Mouse (Mus musculus) embryo, embryonic 10 days (tissue): Measurements from ENCODE around the gene Epb42.
A peak's percentile ranks its signal among the peaks of the same experiment; 100 is the strongest.
"Not testable (repeated sequence)": the region's sequence is repeated elsewhere in the genome, so short reads cannot be mapped to it uniquely, and the experiment has no call there.

ENCODE experiments used
- DNase-seq: peaks from one replicate; pipeline ENCODE4 v3.0.0-alpha.2; 2015; ENCODE audit warnings: low spot score

Gene Epb42

DNA sequence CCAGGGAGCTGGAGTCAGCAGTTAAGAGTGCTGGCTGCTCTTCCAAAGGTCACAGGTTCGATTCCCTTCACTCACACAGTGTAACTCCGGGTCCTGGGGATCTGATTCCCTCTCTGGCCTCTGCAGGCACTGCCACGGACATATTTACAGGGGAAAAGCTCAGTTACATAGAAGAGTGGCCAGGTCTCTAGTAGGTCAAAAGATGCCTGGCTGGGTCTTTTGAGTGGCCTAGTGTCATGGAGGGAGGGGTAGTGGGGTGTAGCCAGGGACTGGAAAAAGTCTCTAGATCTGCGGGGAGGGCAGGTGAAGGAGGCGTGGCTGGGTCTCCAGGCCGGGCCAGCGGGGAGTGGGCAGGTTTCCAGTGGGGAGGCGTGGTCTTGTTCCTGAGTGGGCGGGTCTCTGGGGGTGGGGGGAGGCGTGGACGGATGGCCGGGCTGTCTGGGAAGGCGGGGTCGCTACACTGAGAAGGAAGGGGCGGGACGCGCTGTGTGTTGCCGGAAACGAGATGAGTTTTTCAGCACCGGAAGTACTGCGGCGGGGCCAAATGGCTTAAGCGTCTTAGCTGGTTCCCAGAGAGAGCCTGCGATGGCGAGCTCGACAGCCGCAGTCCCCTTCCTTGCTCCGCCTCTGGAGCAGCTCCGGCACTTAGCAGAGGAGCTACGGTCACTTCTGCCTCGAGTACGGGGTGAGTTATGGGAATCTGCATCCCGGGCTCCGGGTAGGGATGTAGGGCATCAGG is 28.8 kb downstream of the Epb42 start, which contains the start of gene Ccndbp1:
Gene Ccndbp1, plus strand, starts transcription at position 479 of the 739 bp plus-strand sequence.
- DNase-seq = peak; percentile 96

DNA sequence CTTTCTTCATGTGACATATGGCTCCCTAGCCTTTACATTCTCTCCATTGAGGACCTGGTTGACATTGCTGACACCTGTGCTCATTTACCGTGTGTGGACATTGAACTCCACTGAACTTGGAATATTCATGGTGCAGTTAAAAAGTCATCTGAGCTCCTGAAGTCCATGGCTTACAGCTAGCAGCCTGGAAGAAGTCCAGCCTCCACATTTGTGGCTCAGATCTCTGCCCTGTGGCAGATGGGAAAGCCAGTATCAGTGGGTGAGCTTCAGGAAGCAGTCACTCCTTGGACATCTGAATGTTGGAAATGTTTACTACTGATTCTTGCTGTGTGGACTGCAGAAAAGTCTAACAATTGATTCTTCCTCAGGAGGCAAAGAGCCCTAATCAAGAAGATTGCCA is 29.9 kb downstream of the Epb42 start:
- DNase-seq = no peak

DNA sequence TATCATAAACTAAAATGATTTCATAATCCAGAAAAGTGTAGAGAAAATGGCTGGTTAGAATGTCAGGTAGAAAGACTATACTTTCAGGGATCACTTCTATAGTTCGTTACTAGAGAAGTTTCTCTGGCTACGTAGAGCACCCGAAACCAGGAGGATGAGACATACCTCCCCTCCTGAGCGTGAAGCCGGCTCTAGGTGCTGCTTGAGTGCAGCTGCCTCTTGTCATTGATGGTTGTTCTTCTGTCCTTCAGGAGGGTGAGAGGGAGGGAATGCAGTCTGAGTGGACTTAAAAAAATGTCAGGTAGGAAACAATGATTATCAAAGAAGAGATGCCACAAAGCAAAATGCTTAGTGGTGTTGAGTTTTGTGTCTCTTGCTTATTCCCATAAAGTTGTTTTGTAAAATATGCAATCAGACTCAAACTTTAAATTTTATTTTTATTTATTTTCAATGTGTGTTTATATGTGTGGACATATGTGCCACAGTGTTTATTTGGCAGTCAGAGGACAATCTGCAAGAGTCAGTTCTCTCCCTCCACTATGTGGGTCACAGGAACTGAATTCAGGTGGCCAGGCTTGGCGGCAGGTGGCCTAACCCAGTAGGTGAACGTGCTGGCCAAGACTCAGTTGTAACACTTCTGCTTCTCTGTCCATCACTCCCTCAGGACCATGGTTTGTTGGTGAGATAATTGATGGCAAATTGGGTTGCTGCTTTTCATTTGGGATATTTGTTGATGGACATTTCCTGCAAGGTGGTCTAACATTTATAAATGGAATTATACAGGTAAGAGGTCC is 32.7 kb downstream of the Epb42 start:
- no peak for DNase-seq

DNA sequence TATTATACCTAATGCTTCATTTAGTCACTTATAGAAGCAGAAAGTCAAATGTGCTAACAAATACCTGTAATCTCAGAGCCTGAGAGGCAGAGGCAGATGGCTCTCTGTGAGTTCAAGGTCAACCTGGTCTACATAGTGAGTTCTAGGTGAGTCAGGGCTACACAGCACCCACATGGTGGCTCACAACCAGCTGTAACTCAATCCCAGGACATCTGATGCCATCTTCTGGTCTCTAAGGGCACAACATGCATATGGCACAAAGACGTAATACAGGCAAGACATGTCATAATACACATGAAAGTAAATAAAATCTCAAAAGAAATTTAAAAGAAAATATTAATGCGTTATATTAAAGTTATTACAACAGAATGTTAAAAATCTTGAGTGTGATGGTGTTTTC is 33.3 kb downstream of the Epb42 start:
- peak; percentile 7 for DNase-seq

DNA sequence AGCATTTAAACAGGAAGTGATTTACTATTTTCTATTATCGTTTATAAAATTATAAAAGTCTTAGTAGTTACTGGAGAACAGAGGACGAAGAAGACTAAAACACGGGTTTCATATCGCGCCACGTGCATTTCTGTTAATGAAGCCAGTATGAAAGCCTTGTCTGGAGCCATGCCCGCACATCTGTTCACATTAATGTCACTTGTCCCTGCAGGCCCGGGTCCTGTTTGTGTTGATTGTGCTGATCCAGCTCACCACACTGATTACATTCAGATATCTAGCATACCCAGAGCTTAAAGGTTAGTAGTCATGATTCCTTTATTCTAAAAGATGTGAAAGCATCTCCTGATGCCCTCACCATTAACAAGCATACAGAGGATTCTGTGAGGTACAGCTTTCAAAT is 38.0 kb downstream of the Epb42 start:
- DNase-seq = no peak

DNA sequence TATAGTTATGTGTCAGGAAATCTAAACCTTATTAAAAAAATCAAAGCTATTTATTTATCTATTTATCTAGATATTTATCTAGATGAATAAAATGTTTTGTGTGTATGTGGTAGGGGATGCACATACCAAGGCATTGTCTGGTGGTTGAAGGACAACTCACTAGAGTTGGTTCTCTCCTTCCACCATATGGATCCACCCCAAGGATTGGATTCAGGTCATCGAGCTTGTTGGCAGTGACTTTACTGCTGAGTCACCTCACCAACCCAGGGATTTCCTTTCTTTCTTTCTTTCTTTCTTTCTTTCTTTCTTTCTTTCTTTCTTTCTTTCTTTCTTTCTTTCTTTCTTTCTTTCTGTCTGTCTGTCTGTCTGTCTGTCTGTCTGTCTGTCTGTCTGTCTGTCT is 40.3 kb downstream of the Epb42 start:
- DNase-seq = not testable (repeated sequence)

DNA sequence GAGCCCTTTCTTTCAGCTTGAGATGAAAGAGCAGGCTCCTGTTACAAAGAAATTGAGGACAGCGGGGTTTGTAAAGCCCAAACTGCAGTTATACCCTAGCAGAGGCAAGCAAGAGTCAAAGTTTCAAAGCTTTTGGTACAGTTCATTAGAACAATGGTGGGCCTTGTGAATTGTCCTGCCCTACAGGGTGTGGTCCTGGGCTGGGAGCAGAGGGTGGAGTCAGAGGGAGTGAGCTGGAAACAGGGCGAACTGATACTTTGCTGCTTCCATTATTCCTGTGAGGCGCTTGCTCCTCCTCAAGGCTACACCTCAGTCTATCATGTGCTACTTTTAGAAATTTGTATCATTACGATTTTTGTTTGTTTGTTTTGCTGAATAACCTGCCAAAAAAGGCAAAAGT is 45.7 kb downstream of the Epb42 start:
- DNase-seq = no peak

DNA sequence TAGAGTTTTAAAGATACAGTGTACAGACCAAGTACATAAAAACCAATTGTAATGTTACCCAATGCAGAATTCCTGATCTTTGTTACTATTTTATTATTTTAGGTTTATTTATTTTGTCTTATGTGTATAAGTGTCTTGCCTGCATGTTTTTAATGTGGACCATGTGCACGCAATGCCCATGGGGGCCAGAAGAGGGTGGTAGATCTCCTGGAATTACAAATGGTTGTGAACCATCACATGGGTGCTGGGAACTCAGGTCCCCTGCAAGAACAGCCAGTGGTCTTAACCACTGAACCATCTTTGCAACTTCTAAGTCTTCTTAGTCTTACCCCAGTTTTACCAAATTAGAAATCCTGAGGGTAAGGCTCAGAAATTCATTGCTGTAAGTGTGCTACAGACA is 51.6 kb downstream of the Epb42 start:
- DNase-seq = no peak

DNA sequence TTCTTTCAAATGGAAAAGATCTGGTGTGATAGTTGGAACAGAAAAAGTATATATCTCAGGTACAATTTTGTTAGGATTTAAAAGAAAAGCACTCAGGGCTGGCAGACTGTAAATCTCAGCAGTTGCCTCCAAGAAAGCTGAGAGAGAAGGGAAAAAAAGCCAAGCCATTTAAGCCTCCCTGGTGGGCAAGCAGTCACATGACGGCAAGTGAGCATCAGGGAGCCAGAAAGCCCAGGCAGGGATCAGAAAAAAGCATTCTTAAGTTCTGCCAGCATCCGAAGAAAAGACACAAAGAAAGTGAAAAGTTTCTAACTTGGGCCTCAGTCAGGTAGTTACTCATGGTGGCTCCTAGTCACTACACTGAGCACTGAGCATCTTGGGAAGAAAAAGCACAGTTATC is 53.3 kb downstream of the Epb42 start:
- no peak for DNase-seq

DNA sequence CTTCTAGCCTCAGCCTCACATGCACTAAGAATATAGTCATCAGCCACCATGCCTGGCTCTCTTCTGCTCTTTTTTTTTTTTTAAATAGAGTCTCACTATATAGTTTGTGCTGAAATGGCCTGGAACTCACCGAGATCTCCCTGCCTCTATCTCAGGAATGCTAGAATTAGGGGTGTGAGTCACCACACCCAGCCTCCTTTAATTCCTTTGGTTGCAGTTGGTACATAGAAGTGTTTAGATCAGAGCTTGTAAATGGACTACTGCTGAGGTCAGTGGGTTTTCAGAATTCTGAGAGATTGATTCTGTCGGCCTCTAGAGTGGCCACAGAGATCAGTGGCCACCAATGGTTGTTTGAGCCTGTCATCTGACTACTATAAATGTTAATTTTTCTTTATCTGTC is 56.0 kb downstream of the Epb42 start:
- DNase-seq = no peak

DNA sequence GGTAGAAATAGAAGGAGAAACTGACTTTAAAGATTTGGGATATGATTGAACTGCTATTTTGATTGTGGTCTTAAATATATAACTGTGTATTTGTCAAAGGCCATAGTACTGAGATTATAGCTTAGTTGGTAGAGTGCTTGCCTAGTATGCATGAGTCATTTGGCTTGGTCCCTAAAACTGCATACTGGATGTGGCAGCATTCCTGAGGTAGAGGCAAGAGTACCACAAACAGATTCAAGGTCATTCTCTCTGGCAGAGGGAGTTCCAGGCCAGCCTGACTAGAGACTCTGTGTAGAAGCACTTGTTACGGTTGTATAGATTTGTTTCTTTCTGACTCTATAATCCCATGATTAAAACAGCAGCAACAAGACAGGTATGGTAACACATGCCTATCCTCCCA is 57.1 kb downstream of the Epb42 start:
- DNase-seq = no peak

DNA sequence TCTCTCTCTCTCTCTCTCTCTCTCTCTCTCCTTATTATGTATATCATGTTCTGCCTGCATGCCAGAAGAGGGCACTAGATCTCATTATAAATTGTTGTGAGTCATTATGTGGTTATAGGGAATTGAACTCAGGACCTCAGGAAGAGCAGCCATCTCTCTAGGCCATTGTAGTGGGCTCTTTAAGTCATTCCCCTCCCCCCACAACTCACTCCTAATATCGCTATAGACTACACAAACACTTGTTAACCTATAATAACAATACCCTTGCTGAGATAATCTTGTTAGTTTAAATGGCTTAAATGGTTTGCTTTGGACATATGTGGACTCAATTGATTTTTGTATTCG is 58.2 kb downstream of the Epb42 start:
- peak; percentile 11 for DNase-seq

DNA sequence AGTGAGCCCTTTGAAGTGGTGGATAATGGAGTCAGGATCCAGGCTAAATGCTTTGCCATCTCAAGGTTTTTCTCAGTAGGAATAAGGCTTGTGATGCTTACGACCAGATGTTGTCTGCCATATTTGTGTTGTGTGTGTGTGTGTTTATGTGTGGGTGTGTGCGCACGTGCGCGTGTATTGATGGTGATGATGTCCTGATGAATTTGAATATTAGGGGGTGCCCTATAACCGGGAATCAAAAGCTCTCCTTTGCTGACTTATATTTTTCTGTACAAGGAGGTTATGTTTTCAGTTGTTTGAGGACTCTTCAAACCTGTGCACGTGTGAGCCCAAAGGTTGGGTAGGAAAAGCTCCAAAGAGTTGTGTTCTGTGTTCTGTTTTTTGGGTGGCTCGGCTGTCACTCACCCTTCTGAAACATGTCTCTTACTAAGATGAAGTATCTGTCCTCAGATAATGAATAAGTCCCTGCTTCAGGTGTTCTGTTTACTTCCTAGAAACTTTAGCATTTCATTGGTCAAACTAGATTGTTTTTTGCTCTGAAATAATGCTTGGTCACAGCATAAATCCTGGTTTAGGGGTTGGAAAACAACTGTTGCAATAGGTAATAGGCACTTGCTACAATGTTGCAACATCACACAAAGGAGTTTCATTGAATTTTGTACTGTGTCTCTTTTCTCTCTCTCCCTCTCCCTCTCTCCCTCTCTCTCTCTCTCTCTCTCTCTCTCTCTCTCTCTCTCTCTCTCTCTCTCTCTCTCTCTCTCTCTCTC is 58.8 kb downstream of the Epb42 start:
- no peak for DNase-seq

DNA sequence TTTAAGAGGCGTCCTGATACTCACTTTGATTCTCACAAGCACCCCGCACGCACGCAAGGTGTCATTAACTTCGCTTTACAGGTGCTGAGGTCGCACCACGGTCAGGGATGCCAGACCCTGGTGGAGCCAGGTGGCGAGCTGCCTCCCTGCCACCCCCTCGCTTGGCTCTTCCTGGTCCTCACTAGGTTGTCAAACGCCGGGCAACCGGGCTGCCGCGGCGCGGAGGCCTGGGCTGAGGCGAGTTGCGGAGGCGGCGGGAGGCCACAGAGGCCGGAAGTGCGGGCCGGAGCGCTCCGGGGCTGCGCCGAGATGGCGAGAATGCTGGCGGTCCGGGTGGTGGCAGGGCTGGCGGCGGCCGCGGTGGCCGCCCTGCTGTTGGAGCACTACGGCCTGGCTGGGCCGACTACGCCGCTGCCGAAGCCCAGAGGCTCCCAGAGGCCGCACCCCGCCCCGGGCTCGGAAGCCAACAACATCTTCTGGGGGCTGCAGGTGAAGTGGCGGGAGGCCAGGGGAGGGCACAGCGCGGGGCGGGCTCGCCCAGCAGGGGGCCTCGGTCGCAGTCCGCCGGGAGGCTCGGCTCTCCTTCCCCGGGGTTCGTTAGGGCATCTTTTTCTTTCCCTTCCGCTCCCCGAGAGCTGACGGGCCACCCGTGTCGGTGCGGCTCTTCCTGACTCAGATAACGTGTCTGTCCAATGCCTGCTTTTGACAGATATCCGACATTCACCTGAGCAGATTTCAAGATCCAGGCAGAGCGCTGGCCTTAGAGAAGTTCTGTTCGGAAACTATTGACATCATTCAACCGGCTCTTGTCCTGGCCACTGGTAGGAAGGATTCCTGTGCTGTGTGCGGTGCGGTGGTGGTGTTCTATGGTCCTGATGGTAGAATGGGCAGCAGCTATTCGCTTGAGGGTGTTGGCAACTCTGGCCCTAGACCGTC is 59.6 kb downstream of the Epb42 start, which contains the start of gene Tmem62:
Gene Tmem62, plus strand, starts transcription at position 28 of the 936 bp plus-strand sequence.
- DNase-seq = peak; percentile 48

DNA sequence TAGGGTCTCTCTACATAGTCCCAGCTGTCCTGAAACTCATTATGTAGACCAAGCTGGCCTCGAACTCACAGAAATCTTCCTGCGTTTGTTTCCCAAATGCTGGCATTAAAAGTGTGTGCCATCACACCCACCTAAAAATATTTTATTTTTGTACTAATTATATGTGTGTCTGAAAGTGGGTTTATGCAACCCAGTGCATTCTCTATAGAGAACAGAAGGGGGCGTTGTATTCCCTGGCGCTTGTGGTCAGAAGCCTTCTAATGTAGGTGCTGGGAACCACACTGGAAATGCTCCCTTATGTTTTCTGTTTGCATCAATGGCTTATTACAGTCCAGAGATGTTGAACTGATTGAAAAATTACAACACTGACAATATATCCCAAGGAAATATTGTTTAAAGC is 60.6 kb downstream of the Epb42 start:
- DNase-seq = no peak

DNA sequence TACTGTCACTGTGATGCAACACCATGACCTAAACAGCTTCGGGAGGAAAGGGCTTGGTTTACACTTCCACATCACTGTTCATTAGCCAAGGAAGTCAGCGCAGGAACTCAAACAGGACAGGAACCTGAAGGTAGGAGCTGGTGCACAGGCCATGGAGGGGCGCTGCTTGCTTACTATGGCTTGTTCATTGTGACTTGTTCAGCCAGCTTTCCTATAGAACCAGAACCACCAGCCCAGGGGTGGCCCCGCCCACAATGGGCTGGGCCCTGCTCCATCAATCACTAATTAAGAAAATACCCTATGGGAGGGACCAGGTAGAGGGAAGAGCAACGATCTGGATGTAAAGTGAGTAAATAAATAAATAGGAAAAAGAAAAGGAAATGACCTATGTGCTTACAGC is 63.9 kb downstream of the Epb42 start:
- peak; percentile 6 for DNase-seq

DNA sequence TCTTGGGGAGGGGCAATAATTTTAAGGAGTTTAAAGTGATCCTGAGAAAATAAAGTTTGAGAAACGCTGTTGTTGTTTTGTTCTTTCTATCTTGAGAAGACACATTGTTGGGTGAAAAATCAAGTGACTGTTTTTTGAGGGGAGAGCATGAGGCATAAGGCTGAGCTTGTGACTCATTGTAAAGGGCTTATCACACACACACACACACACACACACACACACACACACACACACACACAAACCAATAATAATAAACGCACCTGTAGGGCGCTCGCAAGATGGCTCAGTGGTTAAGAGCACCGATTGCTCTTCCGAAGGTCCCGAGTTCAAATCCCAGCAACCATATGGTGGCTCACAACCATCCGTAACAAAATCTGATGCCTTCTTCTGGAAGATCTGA is 64.6 kb downstream of the Epb42 start:
- DNase-seq = not testable (repeated sequence)

DNA sequence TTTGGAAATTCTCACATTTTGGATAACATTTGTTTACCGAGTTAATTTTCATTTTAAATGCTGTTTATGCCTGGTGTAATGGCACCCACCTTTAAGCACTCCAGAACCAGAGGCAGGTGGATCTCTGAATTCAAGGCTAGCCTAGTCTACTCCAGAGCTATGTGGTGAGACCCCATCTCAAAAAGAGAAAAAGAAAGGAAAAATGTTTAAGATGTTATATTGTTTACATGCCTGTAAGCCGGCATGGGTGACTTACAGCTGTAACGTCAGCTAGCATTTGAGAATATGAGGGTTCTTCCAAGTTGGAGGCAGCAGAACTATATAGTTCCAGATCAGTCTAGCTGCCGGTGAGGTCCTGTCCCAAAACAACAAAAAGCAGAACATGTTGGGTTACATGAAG is 65.1 kb downstream of the Epb42 start:
- no peak for DNase-seq

DNA sequence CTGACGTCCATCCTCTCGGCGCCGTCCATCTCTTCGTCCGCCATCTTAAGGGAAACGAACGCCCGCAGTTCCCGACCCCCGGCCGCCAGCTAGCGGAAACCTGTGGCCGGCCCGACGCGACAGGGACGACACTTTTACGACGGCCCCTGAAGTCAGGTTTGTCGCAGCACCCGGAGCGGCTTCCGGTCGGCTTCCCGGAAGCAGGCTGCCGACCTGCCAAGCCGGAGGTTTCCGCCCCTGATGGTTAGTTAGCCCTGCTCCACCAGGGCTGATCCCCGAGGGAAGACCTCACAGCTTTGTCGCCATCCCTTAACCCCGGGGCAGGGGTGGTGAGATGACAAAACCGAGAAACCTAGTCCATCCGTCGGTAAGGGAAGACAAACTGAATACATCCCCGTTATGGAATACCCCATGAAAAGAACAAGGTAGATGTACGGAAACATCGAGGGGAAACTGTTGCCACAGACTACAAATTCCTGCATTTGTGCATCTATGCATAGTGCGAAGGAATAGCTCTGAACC is 66.3 kb downstream of the Epb42 start, which contains the start of gene Ubr1:
Gene Ubr1, minus strand, starts transcription at position 157 of the 522 bp plus-strand sequence.
- DNase-seq = peak; percentile 94

DNA sequence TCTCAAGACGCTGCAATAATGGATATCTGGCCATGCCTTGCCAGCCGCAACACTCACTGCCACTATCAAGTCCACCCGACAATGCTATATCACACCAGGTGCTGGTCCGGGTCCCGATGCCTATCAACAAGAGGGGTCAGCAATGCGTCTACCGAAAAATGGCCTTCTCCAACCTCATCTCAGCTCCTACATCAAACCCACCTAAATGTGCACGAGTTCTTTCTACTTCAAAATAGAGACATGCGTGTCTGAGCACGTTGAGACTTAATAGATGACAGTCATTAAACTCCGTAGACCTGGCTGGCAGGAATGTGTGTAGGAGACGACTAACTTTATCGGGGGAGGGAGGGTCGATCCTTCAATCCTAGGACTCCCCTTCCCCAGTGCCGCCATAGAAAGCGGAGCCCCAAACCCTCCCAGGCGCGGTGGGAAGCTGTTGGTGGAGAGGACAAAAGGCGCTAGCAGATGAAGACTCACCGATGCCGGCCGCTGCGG is 66.8 kb downstream of the Epb42 start:
- DNase-seq = no peak
